Mouse (Mus musculus) E14TG2a.4 (cell line): ENCODE data around the gene Rab40c.

Experiments used
- H3K27me3 ChIP-seq: 2 replicates; pipeline ENCODE4 v1.6.1; 2014; ENCODE audit warnings: low read length, control low read depth; ENCODE audit not compliant: insufficient read depth
- H3K36me3 ChIP-seq: 2 replicates; pipeline ENCODE4 v1.6.1; 2014; ENCODE audit warnings: low read length, control low read depth; ENCODE audit not compliant: insufficient read depth
- H3K4me1 ChIP-seq: replicated peaks from 2 replicates; pipeline ENCODE4 v1.6.1; 2014; ENCODE audit warnings: low read depth, low read length, control low read depth
- H3K4me3 ChIP-seq: replicated peaks from 2 replicates; pipeline ENCODE4 v1.5.1; 2014; ENCODE audit warnings: mild to moderate bottlenecking, low read length
- H3K9me3 ChIP-seq: 2 replicates; pipeline ENCODE4 v1.6.1; 2014; ENCODE audit warnings: low read length, control low read depth
- CTCF ChIP-seq: conservative IDR thresholded peaks from 2 replicates; pipeline ENCODE4 v1.5.1; 2014; ENCODE audit warnings: low read length
- NANOG ChIP-seq: IDR thresholded peaks from 2 replicates; pipeline ENCODE4 v1.6.1; 2014; ENCODE audit warnings: borderline replicate concordance, low read length, mixed read lengths
- POU5F1 ChIP-seq: IDR thresholded peaks from 2 replicates; pipeline ENCODE4 v1.6.1; 2014; ENCODE audit warnings: low read length, borderline replicate concordance

Rab40c gene

GRCm38 (mm10) chr17:25943221-25943620 lies 23.7 kb upstream of the Rab40c start:
- peaks cover 12% of the 10 kb centered on the region for H3K36me3 ChIP-seq

GRCm38 (mm10) chr17:25942597-25943151 lies 23.1 kb upstream of the Rab40c start:
- Histone ChIP-seq H3K4me1 (peaks cover 59% of the 10 kb centered on the region), H3K27me3 (no peaks in the 10 kb centered on the region), H3K36me3 (peaks cover 16% of the 10 kb centered on the region), H3K4me3 (no peak overlapping the region; the same call in 1 of the 2 replicates), H3K9me3 (no peaks in the 10 kb centered on the region)
- TF ChIP-seq NANOG (no peak), POU5F1 (no peak), CTCF (no peak)

More at GRCm38 (mm10) chr17:25943221-25943620, 23.7 kb upstream of the Rab40c start:
- TF ChIP-seq NANOG, result no peak
- no peak for TF ChIP-seq CTCF
- TF ChIP-seq POU5F1, result no peak
- H3K9me3 ChIP-seq, result no peaks in the 10 kb centered on the region
- H3K4me1 ChIP-seq, result peaks cover 59% of the 10 kb centered on the region
- peaks cover 4% of the 10 kb centered on the region for H3K27me3 ChIP-seq
- H3K4me3 ChIP-seq, result no peak overlapping the region

- H3K4me3 ChIP-seq, result peak overlapping the region; percentile 93
- H3K36me3 ChIP-seq, result peaks cover 26% of the 10 kb centered on the region
- H3K27me3 ChIP-seq, result no peaks in the 10 kb centered on the region
- peaks cover 67% of the 10 kb centered on the region for H3K4me1 ChIP-seq
- H3K9me3 ChIP-seq, result no peaks in the 10 kb centered on the region
- TF ChIP-seq NANOG, result no peak
- no peak for TF ChIP-seq POU5F1
- TF ChIP-seq CTCF, result no peak
These were observed 22.1 kb upstream of the Rab40c start for GRCm38 (mm10) chr17:25941511-25942241.

GRCm38 (mm10) chr17:25934526-25934925 lies 15.0 kb upstream of the Rab40c start:
- peaks cover 14% of the 10 kb centered on the region; the same call in 1 of the 2 replicates for H3K4me1 ChIP-seq
- H3K27me3 ChIP-seq, result no peaks in the 10 kb centered on the region
- H3K9me3 ChIP-seq, result peaks cover 14% of the 10 kb centered on the region
- TF ChIP-seq POU5F1 (no peak), NANOG (no peak), CTCF (no peak)
- no peak overlapping the region for H3K4me3 ChIP-seq
- peaks cover 92% of the 10 kb centered on the region for H3K36me3 ChIP-seq

GRCm38 (mm10) chr17:25925348-25925747 lies 5.8 kb upstream of the Rab40c start:
- Histone ChIP-seq H3K9me3 (no peaks in the 10 kb centered on the region), H3K4me3 (no peak overlapping the region), H3K36me3 (peaks cover 57% of the 10 kb centered on the region), H3K4me1 (peaks cover 18% of the 10 kb centered on the region), H3K27me3 (no peaks in the 10 kb centered on the region)
- no peak for TF ChIP-seq CTCF

GRCm38 (mm10) chr17:25922120-25922519 lies 2.6 kb upstream of the Rab40c start:
- Histone ChIP-seq H3K27me3 (no peaks in the 10 kb centered on the region), H3K4me3 (no peak overlapping the region), H3K9me3 (no peaks in the 10 kb centered on the region), H3K36me3 (peaks cover 40% of the 10 kb centered on the region), H3K4me1 (peaks cover 32% of the 10 kb centered on the region)
- TF ChIP-seq NANOG, result no peak
- no peak for TF ChIP-seq CTCF
- no peak for TF ChIP-seq POU5F1

- peaks cover 29% of the 10 kb centered on the region for H3K4me1 ChIP-seq
- H3K9me3 ChIP-seq, result no peaks in the 10 kb centered on the region
- H3K36me3 ChIP-seq, result peaks cover 30% of the 10 kb centered on the region
- H3K4me3 ChIP-seq, result peak overlapping the region; percentile 98
- TF ChIP-seq CTCF, result no peak
- H3K27me3 ChIP-seq, result no peaks in the 10 kb centered on the region
These were observed 487 bp upstream of the Rab40c start for GRCm38 (mm10) chr17:25919786-25920642.

GRCm38 (mm10) chr17:25918037-25918750 lies 1.3 kb downstream of the Rab40c start:
- H3K4me3 ChIP-seq, result peak overlapping the region; percentile 98
- no peaks in the 10 kb centered on the region for H3K9me3 ChIP-seq
- H3K36me3 ChIP-seq, result peaks cover 38% of the 10 kb centered on the region
- no peaks in the 10 kb centered on the region for H3K27me3 ChIP-seq
- peaks cover 48% of the 10 kb centered on the region for H3K4me1 ChIP-seq
- no peak for TF ChIP-seq POU5F1
- no peak for TF ChIP-seq CTCF
- no peak for TF ChIP-seq NANOG
